Mouse (Mus musculus) heart, postnatal 14 days (tissue): ENCODE data around the gene Rnf114. TPM values are rescaled to one million over a fixed set of nuclear protein-coding genes. Genes with fewer than 3 reads are reported as not detected.

Source experiments
- DNase-seq, 2 experiments: peaks; one replicate each; pipeline ENCODE4 v3.0.0; 2021 to 2022
- intact Hi-C: fragments of 180-260 bp; cut with DNase I; formaldehyde crosslinking; loops from one replicate; pipeline ENCODE4 v1.15.1; 2025
- total RNA-seq, 2 experiments: library from RNA; stranded (reverse); gene quantifications; 2 replicates each; pipeline ENCODE4 v1.2.3; 2021

The Rnf114 gene
- total RNA-seq, 2 experiments from 2014 or later, result 50.7 to 52.1 TPM

DNA sequence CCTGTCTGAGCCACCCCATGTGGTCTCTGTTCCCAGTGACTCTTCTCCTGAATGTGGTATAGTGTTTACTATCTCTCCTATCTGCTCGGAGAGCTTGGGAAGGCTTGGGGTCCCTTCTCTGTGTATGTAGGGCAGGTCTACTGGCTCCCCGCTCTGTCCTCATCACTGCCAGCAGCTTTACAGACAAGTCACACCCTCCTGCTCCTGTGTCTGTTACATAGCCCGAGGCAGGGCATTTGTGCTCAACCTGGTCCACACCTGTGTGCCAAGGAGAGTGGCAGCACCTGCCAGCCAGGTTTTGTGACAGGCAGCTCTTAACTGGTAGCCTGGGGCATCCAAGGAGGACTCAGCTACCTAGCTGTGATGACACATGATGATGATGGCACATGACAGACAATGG, 21.8 kb upstream of the Rnf114 start:
- no peak for DNase-seq
- intact Hi-C loops, result no loop called here

DNA sequence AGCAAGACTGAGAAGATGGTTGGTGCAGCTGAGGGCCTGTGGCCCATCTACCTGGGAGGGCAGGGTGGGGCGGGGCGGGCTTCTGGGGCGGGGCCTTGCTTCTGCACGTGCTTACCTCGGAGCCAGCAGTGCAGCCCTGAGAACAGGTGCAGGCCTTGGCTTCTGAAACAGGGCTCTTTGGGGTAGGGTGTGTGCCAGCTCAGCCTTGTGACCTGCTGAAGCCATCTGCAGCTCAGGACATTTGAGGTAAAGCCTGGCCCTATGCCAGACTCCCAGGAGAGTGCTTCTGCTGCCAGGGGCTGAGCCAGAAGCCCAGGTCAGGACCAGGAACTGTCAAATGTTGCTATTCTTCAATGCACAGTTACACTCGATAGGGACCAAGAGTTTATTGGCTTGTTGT, 20.9 kb upstream of the Rnf114 start:
- intact Hi-C loops, result no loop called here
- peak in 1 of 2 experiments; percentile 29 for DNase-seq

GRCm38 (mm10) chr2:167474218-167474617, 18.2 kb upstream of the Rnf114 start:
- intact Hi-C loops, result no loop called here
- no peak for DNase-seq

GRCm38 (mm10) chr2:167475596-167475995, 16.8 kb upstream of the Rnf114 start:
- no peak for DNase-seq
- intact Hi-C loops, result no loop called here

GRCm38 (mm10) chr2:167476200-167476688, 16.2 kb upstream of the Rnf114 start:
- intact Hi-C loops, result no loop called here
- DNase-seq, result peak; percentile 58 to 73

DNA sequence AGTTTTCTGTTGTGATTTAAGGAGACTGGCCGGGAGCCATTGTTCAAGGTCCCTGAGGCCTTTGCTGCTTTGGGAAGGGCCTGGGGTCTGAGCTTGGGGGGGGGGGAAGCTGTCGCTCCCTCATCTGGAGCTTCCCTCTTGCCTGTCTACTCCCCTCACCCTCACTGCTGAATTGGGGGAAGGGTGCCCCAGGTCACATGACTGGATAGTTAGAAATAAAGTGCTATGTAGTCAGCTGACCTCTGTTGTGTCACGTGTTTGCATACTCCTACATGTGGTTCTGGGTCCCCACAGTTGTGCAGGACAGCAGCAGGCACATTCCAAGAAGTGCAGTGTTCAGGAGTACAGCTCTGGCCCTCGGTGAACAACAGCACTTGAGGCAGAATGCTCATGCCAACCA, 15.7 kb upstream of the Rnf114 start:
- intact Hi-C loops, result no loop called here
- no peak for DNase-seq

DNA sequence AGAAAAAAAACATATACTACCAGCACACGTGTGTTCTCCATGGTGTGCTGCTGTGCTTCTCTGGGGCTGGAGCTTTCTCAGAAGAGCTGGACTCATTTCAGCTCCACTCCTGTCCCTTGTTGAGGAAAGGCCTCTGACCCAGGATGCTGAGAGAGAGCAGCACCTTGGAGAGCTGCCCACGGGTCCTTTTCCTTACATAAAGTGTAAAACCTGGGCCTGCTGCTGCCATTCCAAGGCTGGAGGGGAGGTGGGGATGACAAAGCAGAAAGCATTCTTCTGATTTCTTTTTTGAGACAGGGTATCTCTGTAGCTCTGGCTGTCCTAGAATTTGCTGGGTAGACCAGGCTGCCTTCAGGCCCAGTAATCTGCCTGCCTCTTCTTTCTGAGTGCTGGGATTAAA, 14.3 kb upstream of the Rnf114 start:
- intact Hi-C loops, result no loop called here
- DNase-seq, result no peak

- intact Hi-C loops, result no loop called here
- DNase-seq, result no peak
These were observed 12.9 kb upstream of the Rnf114 start for GRCm38 (mm10) chr2:167479501-167479900.

- no peak for DNase-seq
- intact Hi-C loops, result no loop called here
These were observed 9.8 kb upstream of the Rnf114 start for GRCm38 (mm10) chr2:167482681-167483080.

DNA sequence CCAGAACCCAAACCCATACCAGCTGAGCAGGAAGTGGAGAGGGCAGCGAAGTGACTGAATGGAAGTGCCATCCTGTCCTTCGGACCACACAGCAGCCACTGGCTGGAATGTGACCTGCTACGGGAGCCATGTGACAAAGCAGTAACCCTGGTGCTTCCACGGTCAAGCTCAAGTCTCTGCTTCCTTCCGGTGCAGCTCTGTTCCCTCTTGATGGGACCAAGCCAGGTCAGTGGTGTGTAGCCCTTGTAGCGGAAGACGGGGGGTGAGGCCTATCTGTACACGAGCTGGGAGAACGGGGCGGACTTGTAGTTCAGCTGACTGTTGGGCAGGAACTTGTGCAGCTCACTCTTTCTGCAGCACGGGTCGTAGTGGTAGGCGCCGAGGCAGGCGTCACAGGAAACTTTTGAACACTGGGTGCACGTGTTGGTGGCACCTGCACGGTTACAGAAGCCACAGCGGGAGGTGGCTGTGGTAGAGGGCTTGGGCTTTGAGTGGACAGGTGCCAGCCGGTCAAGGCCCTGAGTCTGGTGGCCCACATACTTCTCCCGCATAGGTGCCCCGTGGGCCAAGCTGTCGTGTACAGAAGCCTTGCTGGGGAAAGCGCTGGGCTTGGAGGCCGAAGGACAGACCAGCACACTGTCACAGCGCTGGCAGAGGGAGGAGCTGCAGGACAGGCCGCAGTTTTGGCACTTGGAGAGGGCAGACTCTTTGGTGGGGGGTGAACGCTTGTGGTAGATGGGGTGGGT, 9.2 kb upstream of the Rnf114 start:
- no peak for DNase-seq
- intact Hi-C loops, result no loop called here

- intact Hi-C loops, result no loop called here
- DNase-seq, result no peak
These were observed 8.5 kb upstream of the Rnf114 start for GRCm38 (mm10) chr2:167483827-167484410.

GRCm38 (mm10) chr2:167484932-167485331, 7.5 kb upstream of the Rnf114 start:
- no peak for DNase-seq

DNA sequence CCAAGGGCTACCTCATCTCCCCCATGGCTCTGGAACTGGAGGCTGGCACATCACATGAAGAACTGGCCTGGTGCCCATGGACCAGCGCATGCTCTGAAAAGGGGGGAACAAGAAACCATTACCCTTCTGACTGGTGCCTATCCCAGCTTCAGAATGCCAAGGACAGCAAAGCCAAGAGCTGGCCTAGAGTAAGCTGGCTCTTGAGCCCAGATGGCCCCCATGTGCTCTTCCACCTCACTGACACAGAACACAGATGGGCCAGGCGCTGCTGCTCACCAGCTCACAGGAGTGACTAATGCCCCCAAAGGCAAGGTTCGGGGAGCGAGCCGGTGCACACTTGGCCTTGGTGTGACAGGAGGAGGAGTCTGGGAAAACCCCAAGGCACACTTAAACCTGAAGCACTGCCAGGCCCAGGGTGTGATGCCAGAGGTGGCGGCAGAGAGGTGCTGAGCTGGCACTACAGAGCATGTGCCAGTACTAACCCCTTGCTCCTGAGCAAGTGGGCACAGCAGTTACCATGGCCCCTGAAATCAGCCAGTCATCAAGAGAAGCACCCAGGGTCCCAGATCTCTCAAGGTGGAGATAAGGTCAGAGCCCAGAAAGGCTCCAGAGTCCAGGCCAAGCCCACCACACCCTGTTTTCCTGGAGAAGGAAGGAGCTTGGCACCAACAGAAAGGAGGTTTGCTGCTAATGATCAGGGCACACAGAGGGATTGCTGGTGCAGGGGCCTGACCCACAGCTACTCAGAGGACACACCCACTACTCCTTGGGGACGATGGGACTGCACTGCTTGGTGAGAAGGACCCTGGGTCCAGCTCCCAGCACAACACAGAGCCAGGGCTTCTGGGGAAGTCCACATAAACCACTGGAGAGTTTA, 6.7 kb upstream of the Rnf114 start:
- intact Hi-C loops, result no loop called here
- DNase-seq, result peak; percentile 65 to 76

More at GRCm38 (mm10) chr2:167484932-167485331, 7.5 kb upstream of the Rnf114 start:
- intact Hi-C loops, result no loop called here

- DNase-seq, result no peak
- intact Hi-C loops, result no loop called here
These were observed 5.9 kb upstream of the Rnf114 start for GRCm38 (mm10) chr2:167486573-167486972.

- intact Hi-C loops, result no loop called here
- no peak for DNase-seq
These were observed 4.9 kb upstream of the Rnf114 start for GRCm38 (mm10) chr2:167487551-167487950.

DNA sequence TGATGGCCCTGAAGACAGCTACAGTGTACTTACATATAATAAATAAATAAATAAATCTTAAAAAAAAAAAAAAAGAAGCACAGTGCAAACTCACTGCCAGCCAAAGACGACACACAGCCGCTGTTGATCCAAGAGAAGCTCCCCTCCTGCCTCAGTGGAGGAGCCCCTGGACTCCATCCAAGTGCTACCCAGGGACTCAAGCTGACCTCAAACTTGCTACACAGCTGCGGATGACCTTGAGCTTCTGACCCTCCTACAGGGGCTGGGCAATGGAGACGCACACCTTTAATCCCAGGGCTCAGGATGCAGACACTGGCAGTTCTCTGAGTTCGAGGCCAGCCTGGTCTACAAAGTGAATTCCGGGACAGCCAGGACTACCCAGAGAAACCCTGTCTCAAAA, 4.5 kb upstream of the Rnf114 start:
- DNase-seq, result no peak
- intact Hi-C loops, result no loop called here

DNA sequence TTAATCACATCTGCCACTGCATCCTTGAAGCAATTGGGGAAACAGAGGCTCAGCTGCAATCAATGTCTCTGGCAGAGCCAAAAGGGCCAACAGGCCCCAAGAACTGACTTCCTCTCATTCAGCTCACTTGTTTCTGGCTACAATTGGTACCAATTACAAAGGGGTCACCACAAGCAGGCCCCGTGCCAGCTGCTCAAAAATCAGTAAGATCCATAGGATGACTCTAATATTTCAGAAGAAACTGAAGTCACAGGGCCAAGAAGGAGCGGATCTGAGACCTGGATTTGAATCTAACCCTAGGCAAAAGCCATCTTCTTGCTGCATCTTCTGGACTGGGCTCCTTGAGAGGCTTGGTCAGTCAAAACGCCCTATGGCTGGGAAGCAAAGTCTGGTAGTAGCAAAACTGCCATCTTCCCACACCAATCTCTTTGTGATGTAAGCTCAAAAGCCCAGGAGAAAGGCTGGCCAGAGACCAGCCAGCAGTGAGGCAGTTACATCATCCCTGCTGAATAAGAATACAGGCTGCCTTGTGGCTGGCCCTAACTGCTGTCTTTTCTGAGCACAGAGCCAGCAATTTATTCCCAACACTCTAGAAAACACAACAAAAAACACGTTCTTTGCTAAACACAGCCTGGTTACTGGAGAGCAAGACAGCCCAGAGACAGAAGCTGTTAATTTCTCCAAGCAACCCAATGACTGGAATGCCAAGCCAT, 1.5 kb upstream of the Rnf114 start:
- peak in 1 of 2 experiments; percentile 38 for DNase-seq
- intact Hi-C loops, result no loop called here

- intact Hi-C loops, result no loop called here
- DNase-seq, result peak; percentile 94 to 96
These were observed 530 bp downstream of the Rnf114 start, which contains the start of gene Spata2 for GRCm38 (mm10) chr2:167492713-167493636. Gene Spata2 (minus strand): TSS chr2:167492887.

DNA sequence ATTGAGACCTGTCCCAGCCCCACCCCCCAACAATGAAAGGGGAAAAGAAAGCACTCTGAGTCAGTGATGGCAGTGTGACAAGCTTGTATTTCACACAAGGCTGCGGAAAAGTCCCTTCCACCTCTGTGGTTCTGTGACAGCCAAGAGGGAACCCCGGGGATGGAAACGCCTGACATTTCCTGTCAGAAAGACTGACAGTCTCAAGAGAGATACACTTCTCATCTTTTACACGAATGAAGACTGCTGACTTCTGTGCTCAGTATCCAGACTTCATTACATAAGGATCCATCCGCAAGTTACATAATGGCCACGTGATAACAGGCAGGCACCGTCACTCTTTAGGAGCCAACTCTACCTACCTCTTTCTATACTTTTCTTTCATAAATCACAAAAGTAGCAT, 4.0 kb downstream of the Rnf114 start:
- no peak for DNase-seq
- intact Hi-C loops, result no loop called here
